Mouse (Mus musculus) small intestine, adult 10 weeks (tissue): ENCODE results near the gene Galnt9. TPM values are rescaled to one million over a fixed set of nuclear protein-coding genes. Genes with fewer than 3 reads are reported as not detected.

Experiments used
- polyA plus RNA-seq: library from polyadenylated mRNA; stranded (reverse); fragments of 350-450 nt; fragmentation: Illumina TruSeq; extraction: RNeasy Lipid Tissue Mini Kit (QIAGEN cat#74804); gene quantifications from one replicate; pipeline ENCODE4 v1.2.3, GENCODE M21; 2014; ENCODE audit warnings: low replicate concordance

Gene Galnt9
- not detected for polyA plus RNA-seq

DNA sequence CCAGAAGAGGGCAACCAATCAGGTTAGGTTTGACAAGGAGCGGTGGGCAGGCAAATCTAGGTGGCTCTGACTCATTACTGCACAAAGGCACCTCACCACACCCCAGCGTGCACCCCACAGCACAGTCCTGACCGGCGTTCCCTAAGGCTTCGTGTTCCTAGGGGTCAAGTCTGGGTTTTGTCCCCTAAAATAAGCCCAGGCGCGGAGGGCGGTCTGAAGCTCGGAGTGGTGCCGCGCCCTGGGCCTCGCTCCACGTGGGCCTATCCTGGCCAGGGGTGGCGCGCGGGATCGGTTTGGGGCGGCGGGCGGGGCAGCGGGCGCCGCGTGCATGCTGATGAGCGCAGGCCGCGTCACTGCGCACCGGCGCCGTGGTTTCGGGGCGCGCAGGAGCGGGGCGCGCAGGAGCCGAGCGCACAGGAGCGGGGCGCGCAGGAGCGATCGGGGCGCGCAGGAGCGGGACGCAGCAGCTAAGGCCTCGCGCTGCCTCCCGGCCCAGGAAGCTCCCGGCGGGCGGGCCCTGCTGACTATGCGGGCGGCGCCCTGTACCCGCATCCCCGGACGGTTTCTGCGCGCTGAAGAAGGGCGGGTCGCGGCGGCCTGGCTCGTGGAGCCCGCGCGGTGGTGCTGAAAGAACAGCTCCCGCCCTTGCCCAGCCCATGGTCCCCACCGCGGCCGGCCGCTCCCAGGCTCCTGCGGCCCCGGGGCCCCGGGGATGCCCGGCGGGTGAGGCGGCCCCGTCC is at the start of gene Galnt9:
TSS of gene Galnt9 (plus strand) at position 405 of the 740 bp plus-strand sequence.

GRCm38 (mm10) chr5:110652719-110653648 is 108.8 kb downstream of the Galnt9 start, which contains the start of the genes Noc4l and Ddx51:
Gene Noc4l, minus strand, starts transcription at chr5:110653417.
Gene Ddx51, plus strand, starts transcription at chr5:110653451.

Other genes starting within 250 kb of the Galnt9 start
- gene P2rx2, start 201.1 kb upstream of the Galnt9 start, polyA plus RNA-seq = 0.56 TPM
- not detected for gene Lrcol1, start 199.6 kb upstream of the Galnt9 start, polyA plus RNA-seq
- 2.9 TPM for gene Fbrsl1, start 95.9 kb upstream of the Galnt9 start, polyA plus RNA-seq
- gene Noc4l, start 109.1 kb downstream of the Galnt9 start, polyA plus RNA-seq = 1.0 TPM
- 2.6 TPM for gene Ddx51, start 109.1 kb downstream of the Galnt9 start, polyA plus RNA-seq
- 11.1 TPM for gene Ep400, start 226.4 kb downstream of the Galnt9 start, polyA plus RNA-seq
- gene Pus1, start 236.3 kb downstream of the Galnt9 start, polyA plus RNA-seq = 0.30 TPM